Mouse (Mus musculus) lung, postnatal 0 days (tissue): ENCODE measurements at regions not wholly inside any gene's neighbourhood (a gene's known extent, or its start where the extent isn't known, plus 50 kb on each side); places are given as distances from the start of the nearest gene placed in this dataset.

Experiments used
- CTCF ChIP-seq: IDR thresholded peaks from 2 replicates; pipeline ENCODE4 v1.5.1; 2016; ENCODE audit warnings: antibody characterized with exemption, mild to moderate bottlenecking
- EP300 ChIP-seq: IDR thresholded peaks from 2 replicates; pipeline ENCODE4 v1.6.1; 2016; ENCODE audit warnings: antibody characterized with exemption, mild to moderate bottlenecking, control low read depth

DNA sequence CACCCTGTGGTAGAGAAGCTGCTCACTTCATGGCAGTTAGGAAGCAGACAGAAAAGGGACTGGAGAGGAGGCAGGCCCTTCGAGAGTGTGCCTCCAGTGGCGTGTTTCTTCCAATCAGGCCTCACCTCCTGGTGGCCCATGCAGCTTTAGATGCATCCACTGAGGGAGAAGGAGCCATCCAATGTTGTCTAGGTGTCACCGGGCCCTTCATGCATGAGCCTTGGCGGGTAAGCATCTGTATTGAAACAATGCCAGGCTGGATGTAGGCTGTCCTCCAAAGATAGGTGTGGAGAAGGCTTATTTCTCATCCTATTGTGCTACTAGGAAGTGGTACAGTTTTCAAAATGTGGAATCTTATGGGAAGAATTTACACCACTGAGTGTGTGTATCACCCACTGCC is 471.9 kb downstream of the Rps24 start:
- no peak for TF ChIP-seq CTCF
- TF ChIP-seq EP300, result no peak
